Mouse (Mus musculus) testis, adult 2 months (tissue): ENCODE data around the gene Tpk1.

Source experiments
- CTCF ChIP-seq: fragments of 200-500 bp; IDR thresholded peaks from 2 replicates; pipeline ENCODE4 v1.5.1; 2012; ENCODE audit warnings: low read depth, mild to moderate bottlenecking, inconsistent platforms, low read length, moderate library complexity; ENCODE audit not compliant: control insufficient read depth, insufficient read depth, insufficient replicate concordance
- POLR2A ChIP-seq: fragments of 200-500 bp; IDR thresholded peaks from 2 replicates; pipeline ENCODE4 v1.6.1; 2012; ENCODE audit warnings: low read depth, mild to moderate bottlenecking, inconsistent platforms, low read length, moderate library complexity; ENCODE audit not compliant: control insufficient read depth

DNA sequence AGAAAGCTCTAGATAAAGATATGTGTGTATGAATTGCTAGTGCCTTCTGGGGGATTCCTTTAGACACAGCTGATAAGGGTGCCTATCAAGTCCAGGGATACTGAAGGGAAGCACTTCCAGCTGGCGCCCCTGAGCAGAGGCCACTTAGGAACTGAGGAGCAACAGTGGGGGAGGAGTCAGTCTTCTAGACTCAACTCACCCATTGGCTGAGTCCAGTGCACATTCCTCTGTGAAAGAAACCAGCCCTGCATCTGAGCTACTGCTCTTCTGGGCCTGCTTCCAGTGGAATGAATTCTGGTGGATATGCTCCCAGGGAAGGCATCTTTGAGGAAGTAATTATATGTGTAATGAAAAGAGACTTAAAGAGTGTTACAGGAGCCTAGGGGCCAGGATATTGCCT, 278.8 kb downstream of the Tpk1 start:
- TF ChIP-seq CTCF (no peak), POLR2A (no peak)
